Mouse (Mus musculus): Measurements from ENCODE around the gene Catsperg2.
A peak's percentile ranks its signal among the peaks of the same experiment; 100 is the strongest.
"Not testable (repeated sequence)": the region's sequence is repeated elsewhere in the genome, so short reads cannot be mapped to it uniquely, and the experiment has no call there.

Gene Catsperg2

GRCm38 (mm10) chr7:29726860-29727259 lies at the start of gene Catsperg2:
Gene Catsperg2, minus strand, starts transcription at chr7:29727032.
- DNase-seq (ENCODE audit: low spot score), result not testable (repeated sequence)

DNA sequence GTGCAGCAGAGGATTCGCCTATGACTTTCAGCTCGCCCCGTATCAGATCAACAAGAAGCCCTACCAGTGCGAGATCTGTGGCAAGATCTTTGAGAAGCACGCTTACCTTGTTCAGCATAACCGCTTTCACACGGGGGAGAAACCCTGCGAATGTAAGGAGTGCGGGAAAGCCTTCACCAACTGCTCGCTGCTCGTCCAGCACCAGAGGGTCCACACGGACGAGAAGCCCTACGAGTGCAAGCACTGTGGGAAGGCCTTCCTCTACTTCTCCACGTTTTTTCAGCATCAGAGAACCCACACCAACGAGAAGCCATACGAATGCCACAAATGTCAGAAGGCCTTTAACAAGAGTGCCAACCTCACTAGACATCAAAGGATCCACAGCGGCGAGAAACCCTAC lies 49.7 kb upstream of the Catsperg2 start:
- no peak for DNase-seq (ENCODE audit: low spot score)

DNA sequence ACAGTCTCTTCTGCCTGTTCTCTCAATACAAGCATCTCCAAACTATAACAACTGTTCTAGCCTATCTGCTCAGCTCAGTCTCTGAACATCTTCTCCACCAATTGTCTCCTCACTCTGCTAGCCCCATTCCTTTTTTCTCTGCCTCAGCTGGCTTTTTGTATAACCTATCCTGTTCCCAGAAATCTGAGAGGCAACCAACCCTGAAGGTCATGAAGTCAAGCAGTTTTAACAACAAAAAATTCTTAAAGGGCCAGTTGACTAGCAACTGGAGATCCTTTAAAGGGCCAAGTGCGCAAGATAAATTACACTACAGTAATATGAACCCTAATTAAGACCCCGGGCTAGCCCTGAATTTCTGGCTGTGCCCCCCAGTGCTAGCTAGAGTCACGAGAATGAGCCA lies 47.5 kb upstream of the Catsperg2 start:
- DNase-seq (ENCODE audit: low spot score), result no peak

DNA sequence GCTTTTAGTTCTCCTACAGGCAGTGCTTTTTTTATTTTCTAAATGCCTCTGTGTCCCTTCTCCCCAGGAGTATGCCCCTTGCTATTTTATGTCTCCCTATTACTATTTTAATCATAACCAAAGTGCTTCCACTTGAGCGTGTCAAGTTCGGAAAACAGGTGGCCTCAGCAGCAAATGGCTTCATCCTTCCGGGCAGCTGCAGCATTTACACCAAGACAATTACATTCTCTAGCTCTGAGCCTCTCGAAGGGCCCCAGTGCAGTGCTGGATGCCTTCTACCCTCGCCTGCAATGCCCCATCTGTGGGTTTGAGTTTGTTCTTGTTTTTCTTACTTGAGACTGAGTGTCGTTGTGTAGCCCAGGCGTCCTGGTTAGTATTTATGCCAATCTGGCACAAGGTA lies 46.7 kb upstream of the Catsperg2 start:
- no peak for DNase-seq (ENCODE audit: low spot score)

DNA sequence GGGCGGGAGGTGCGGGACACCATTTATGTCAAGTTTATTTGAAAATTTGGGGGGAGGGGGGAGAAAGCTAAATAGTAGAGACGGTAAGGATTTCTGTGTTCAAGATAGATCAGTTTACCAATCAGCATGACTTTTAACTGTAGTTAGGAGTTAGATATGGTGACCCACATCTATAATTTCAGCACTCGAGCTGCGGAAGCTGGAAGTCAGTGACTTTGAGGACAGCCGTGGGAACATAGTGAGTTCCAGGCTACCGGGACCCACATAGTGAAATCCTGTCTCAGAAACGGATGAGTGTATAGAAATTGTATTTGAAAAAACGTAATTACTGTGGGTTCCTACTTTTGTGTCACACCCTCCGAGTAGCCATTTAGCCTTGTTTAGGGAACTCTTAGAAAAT lies 42.1 kb upstream of the Catsperg2 start:
- DNase-seq (ENCODE audit: low spot score), result no peak

GRCm38 (mm10) chr7:29768090-29768900 lies 41.5 kb upstream of the Catsperg2 start, which contains the start of gene Zfp84:
Gene Zfp84, plus strand, starts transcription at chr7:29768552.
- DNase-seq (ENCODE audit: low spot score), result peak; percentile 98

- DNase-seq (ENCODE audit: low spot score), result peak; percentile 94
Observed at GRCm38 (mm10) chr7:29767058-29767686, 40.3 kb upstream of the Catsperg2 start.

DNA sequence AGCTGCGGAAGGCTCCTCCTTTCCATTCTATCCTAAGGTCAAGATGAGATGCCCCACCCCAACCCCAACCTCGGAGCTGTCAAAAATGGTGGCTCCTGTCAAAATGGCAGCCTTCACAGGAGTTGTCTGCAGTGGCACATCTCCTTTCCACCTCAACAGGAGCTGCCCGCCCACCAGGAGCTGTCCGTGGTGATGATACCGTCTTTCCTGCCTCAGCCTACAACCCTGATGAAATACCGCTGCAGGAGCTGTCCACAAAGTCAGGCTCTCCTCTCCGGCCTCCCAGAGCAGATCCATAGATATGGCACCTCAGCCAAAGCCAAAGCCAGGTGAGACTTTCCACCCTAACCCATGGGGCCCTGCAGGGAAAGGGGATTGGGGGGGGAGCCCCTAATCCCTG lies 37.9 kb upstream of the Catsperg2 start:
- no peak for DNase-seq (ENCODE audit: low spot score)

DNA sequence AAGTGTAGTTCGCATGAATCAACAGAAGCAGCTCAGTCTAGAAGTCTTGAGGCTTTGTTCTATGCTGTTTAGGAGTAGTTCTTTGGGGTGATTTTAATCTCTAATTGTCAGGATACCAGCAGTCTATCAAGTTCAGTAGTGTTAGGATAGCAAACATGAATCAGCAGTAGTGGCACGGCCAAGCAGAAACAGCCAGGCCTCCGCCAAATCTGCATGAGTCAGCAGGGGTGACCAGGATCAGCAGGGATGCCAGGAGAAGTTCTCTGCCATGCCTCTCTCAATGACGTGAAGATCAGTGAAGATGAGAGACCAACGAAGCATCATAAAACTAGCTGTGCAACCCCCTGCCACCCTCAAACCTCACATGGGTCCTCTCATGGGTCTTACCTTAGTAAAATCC lies 33.6 kb upstream of the Catsperg2 start:
- DNase-seq (ENCODE audit: low spot score), result no peak

DNA sequence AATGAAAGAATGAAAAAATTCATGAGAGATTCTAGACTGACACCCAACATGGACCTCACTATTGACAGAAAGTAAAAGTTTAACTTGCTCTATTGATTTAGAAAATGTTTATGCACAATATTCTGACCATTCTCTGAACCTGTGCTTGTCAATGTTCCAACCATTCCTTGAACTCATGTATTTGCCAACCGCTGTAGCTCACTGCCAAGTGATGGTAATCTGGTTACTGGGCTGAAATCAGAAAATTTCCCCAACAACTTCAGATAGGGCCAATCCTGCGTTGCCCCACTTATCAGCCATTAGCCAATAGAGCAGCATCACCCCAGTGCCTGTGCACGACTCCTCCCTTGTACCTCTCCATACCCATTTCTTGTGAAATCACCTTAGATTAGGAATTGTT lies 15.4 kb upstream of the Catsperg2 start:
- no peak for DNase-seq (ENCODE audit: low spot score)

- no peak for DNase-seq (ENCODE audit: low spot score)
Observed at GRCm38 (mm10) chr7:29728055-29728454, 1.2 kb upstream of the Catsperg2 start.

DNA sequence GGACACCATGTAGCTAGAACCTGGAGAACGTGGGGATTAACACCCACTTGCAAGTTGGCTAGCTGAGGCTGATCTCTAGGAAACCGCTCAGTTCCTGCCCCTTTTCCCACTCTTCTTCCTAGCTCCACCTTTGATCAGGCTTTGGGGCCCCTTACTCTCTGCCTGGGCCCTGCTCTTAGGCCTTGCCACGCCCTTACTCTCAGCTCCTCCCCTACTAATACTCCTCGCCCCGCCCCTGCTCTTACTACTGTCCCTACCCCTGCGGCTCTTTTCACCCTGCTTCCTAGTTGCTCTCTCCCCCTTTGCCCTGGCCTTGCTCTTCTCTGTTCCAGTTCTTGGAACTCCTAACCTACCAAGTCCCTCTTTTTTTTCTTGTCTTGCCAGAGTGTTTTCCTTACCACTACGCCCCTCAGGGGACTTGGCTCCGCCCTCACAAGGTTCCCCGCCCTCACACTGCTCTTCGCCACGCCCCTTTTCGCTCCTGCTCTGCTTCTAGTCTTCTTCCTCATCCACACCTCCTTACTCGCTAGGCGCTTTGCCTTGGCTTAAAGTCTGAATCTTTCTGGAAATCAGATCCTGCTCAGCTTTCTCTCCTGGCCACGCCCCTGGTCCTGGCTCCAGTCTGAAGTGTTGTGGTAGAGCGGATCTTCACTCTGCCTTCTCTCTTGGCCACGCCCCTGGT lies 1.2 kb downstream of the Catsperg2 start:
- peak; percentile 15 for DNase-seq (ENCODE audit: low spot score)

DNA sequence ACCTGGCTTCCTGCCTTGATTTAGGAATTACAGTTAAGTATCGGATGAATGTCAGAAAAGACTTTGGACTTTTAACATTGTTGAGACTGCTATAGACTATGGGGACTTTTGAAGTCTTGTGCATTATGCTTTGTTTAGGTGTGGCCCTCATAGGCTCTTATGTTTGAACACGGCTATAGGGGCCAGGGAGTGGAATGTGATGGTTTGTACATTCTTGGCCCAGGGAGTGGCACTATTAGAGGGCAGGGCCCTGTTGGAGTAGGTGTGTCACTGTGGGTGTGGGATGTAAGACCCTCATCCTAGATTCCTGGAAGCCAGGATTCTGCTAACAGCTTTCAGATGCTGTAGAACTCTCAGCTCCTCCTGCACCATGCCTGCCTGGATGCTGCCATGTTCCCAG lies 17.9 kb downstream of the Catsperg2 start:
- not testable (repeated sequence) for DNase-seq (ENCODE audit: low spot score)

DNA sequence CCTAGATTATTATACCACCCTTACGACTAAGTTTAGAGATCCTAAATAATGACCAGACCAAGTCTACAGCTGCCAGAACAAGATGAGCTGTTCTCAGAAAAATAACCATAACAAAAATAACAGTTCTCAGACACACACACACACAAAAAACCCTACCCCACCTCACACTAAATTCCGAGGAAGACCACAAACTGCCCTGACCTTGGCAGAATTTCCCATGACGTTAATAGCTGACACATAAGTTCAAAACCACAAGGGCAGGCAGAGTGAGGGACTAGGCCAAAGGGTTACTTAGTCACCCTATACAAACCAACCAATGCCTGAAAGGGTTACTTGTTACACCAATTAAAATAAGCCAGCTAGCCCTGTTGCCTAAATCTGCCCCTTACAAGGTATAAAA lies 31.6 kb downstream of the Catsperg2 start:
- not testable (repeated sequence) for DNase-seq (ENCODE audit: low spot score)

DNA sequence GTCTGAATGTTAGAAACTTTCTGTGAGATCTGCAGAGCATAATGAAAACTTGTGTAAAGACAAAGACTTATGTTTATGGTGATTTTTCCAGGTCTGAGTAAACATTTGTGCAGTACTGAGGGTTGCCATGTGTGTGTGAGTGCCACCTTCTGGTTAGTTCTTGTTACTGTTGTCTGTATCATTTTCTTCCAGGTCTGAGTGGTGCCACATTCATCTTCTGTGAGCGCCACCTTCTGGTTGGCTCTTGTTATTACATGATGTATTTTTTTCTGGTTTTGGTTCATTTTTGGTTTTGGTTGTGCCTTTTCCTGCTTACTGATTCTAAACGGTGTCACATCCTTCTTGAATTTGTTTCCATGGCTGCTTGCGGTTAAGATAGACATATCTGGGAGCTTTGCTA lies 45.0 kb downstream of the Catsperg2 start:
- peak; percentile 16 for DNase-seq (ENCODE audit: low spot score)

Data from embryo, embryonic 10.5 days (tissue).